Mouse (Mus musculus): ENCODE results near the gene Prn. TPM values are rescaled to one million over a fixed set of nuclear protein-coding genes. Genes with fewer than 3 reads are reported as not detected.

Prn gene
- total and polyA plus RNA-seq, 3 experiments: not detected

GRCm38 (mm10) chr2:131909683-131910572 is at the start of gene Prn, which contains the start of gene Prnp (continued):
- TF ChIP-seq POLR2AphosphoS2 (IDR thresholded peaks at IDR 0.05; ENCODE audit: low read length) (peak; percentile 82; the same call in 1 of the 2 replicates), TCF12 (IDR thresholded peaks at IDR 0.05; ENCODE audit: low read depth, low read length) (peak; percentile 78), SMC3 (IDR thresholded peaks at IDR 0.05; ENCODE audit: low read depth, low read length) (no peak), USF1 (IDR thresholded peaks at IDR 0.05; ENCODE audit: low read depth, low read length) (peak; percentile 17; the same call in 1 of the 2 replicates), BHLHE40 (IDR thresholded peaks at IDR 0.05; ENCODE audit: borderline replicate concordance, low read depth, low read length) (no peak)

GRCm38 (mm10) chr2:131862617-131863275 is 47.0 kb upstream of the Prn start:
- H3K4me1 ChIP-seq (ENCODE audit: control insufficient read depth in 1 of 2, insufficient read depth in 2 of 2, low read length in 2 of 2): peaks cover 25 to 34% of the 10 kb centered on the region in 2 experiments
- no peaks in the 10 kb centered on the region for H3K79me2 ChIP-seq (ENCODE audit: control insufficient read depth, insufficient read depth, low read length, poor library complexity)
- TF ChIP-seq EP300 (IDR thresholded peaks at IDR 0.05; ENCODE audit: low read depth in 1 of 2, low read length in 2 of 2) (0 out of 4 replicates have a peak, but pooled peaks of 1 of the 2 experiments have one; percentile 13), USF2 (IDR thresholded peaks at IDR 0.05; ENCODE audit: borderline replicate concordance in 1 of 2, insufficient read depth in 1 of 2, low read depth in 1 of 2, low read length in 2 of 2) (no peak), ZKSCAN1 (IDR thresholded peaks at IDR 0.05; ENCODE audit: low read depth, low read length) (no peak)

GRCm38 (mm10) chr2:131863472-131863871 is 46.3 kb upstream of the Prn start:
- Histone ChIP-seq H3K4me3 (ENCODE audit: control insufficient read depth in 1 of 2, insufficient read depth in 1 of 2, low read depth in 2 of 2, low read length in 2 of 2) (no peak overlapping the region), H3K9ac (ENCODE audit: control insufficient read depth, low read depth, low read length, poor library complexity, severe bottlenecking) (no peak overlapping the region), H3K79me2 (ENCODE audit: control insufficient read depth, insufficient read depth, low read length, poor library complexity) (no peaks in the 10 kb centered on the region), H3K27ac (ENCODE audit: control insufficient read depth, low read depth, low read length) (no peak overlapping the region), H3K27me3 (ENCODE audit: control insufficient read depth in 1 of 2, insufficient read depth in 2 of 2, low read length in 2 of 2) (no peaks in the 10 kb centered on the region), H3K4me1 (ENCODE audit: control insufficient read depth in 1 of 2, insufficient read depth in 2 of 2, low read length in 2 of 2) (peaks cover 18 to 29% of the 10 kb centered on the region in 2 experiments), H3K36me3 (ENCODE audit: control insufficient read depth in 1 of 2, insufficient read depth in 2 of 2, low read length in 2 of 2) (peaks cover 0 to 11% of the 10 kb centered on the region in 2 experiments; a peak in 2 of 4 replicates), H3K9me3 (replicated peaks; ENCODE audit: insufficient read depth, low read length) (no peaks in the 10 kb centered on the region; the same call in 1 of the 2 replicates)
- DNase-seq (ENCODE audit: low read depth, low spot score): no peak
- TF ChIP-seq HCFC1 (IDR thresholded peaks at IDR 0.05; ENCODE audit: low read depth, low read length): no peak
- TF ChIP-seq CTCF (IDR thresholded peaks at IDR 0.05 in 2 of 3, conservative IDR thresholded peaks at IDR 0.05 in 1 of 3; ENCODE audit: control insufficient read depth in 1 of 3, insufficient read depth in 1 of 3, low read depth in 2 of 3, low read length in 3 of 3, poor library complexity in 1 of 3, severe bottlenecking in 1 of 3): no peak
- TF ChIP-seq MAX (IDR thresholded peaks at IDR 0.05; ENCODE audit: low read length): no peak
- no peak for TF ChIP-seq ZMIZ1 (IDR thresholded peaks at IDR 0.05; ENCODE audit: low read depth, low read length)
- no peak for TF ChIP-seq E2F4 (IDR thresholded peaks at IDR 0.05; ENCODE audit: borderline replicate concordance, low read depth, low read length)
- no peak for TF ChIP-seq CHD1 (IDR thresholded peaks at IDR 0.05; ENCODE audit: low read depth, low read length)
- TF ChIP-seq SIN3A (IDR thresholded peaks at IDR 0.05; ENCODE audit: low read length): no peak
- TF ChIP-seq GATA1 (IDR thresholded peaks at IDR 0.05; ENCODE audit: low read depth, low read length): no peak
- TF ChIP-seq ZC3H11A (IDR thresholded peaks at IDR 0.05; ENCODE audit: low read depth, low read length): no peak
- no peak for TF ChIP-seq MAFK (IDR thresholded peaks at IDR 0.05; ENCODE audit: borderline replicate concordance, low read depth, low read length)
- TF ChIP-seq RAD21 (IDR thresholded peaks at IDR 0.05; ENCODE audit: low read depth, low read length): no peak
- no peak for TF ChIP-seq JUND (IDR thresholded peaks at IDR 0.05; ENCODE audit: low read depth, low read length)
- TF ChIP-seq NRF1 (IDR thresholded peaks at IDR 0.05; ENCODE audit: insufficient read depth, low read depth, low read length, poor library complexity, severe bottlenecking): no peak

More at GRCm38 (mm10) chr2:131862617-131863275, 47.0 kb upstream of the Prn start:
- no peak overlapping the region for H3K4me3 ChIP-seq (ENCODE audit: control insufficient read depth in 1 of 2, insufficient read depth in 1 of 2, low read depth in 2 of 2, low read length in 2 of 2)
- H3K9ac ChIP-seq (ENCODE audit: control insufficient read depth, low read depth, low read length, poor library complexity, severe bottlenecking): no peak overlapping the region
- no peak overlapping the region for H3K27ac ChIP-seq (ENCODE audit: control insufficient read depth, low read depth, low read length)
- peaks cover 0 to 11% of the 10 kb centered on the region in 2 experiments; a peak in 2 of 4 replicates for H3K36me3 ChIP-seq (ENCODE audit: control insufficient read depth in 1 of 2, insufficient read depth in 2 of 2, low read length in 2 of 2)
- no peaks in the 10 kb centered on the region for H3K27me3 ChIP-seq (ENCODE audit: control insufficient read depth in 1 of 2, insufficient read depth in 2 of 2, low read length in 2 of 2)
- H3K9me3 ChIP-seq (replicated peaks; ENCODE audit: insufficient read depth, low read length): no peaks in the 10 kb centered on the region; the same call in 1 of the 2 replicates
- no peak for DNase-seq (ENCODE audit: low read depth, low spot score)
